Mouse (Mus musculus) lung, adult 2 months (tissue): ENCODE results near the gene Polr3g.

Source experiments
- CTCF ChIP-seq: fragments of 200-500 bp; IDR thresholded peaks from 2 replicates; pipeline ENCODE4 v1.5.1; 2011; ENCODE audit warnings: mild to moderate bottlenecking, low read length, control low read depth; ENCODE audit not compliant: insufficient read depth
- POLR2A ChIP-seq: fragments of 200-500 bp; IDR thresholded peaks from 2 replicates; pipeline ENCODE4 v1.6.1; 2011; ENCODE audit warnings: low read depth, mild to moderate bottlenecking, control low read depth, low read length, borderline replicate concordance; ENCODE audit errors: extremely low read depth

- TF ChIP-seq CTCF (no peak), POLR2A (no peak)
These were observed 7.7 kb downstream of the Polr3g start for GRCm38 (mm10) chr13:81703148-81703547.
